Mouse (Mus musculus): Measurements from ENCODE around the gene Atp6v1g3. TPM values are rescaled to one million over a fixed set of nuclear protein-coding genes. Genes with fewer than 3 reads are reported as not detected.

Atp6v1g3 gene
- polyA plus RNA-seq, 1 experiment from 2014 or later = not detected

GRCm38 (mm10) chr1:138281139-138281538 lies 7.6 kb downstream of the Atp6v1g3 start:
- Histone ChIP-seq H3K4me3 (replicated peaks; ENCODE audit: low read length) (no peak overlapping the region), H3K4me2 (ENCODE audit: low read depth, low read length) (no peak overlapping the region), H3K27me3 (ENCODE audit: control insufficient read depth, insufficient read depth, low read length) (no peaks in the 10 kb centered on the region), H3K9me3 (replicated peaks; ENCODE audit: control insufficient read depth, low read length) (no peaks in the 10 kb centered on the region), H3K4me1 (ENCODE audit: control insufficient read depth, insufficient read depth, low read length) (no peaks in the 10 kb centered on the region), H3K36me3 (ENCODE audit: control insufficient read depth, insufficient read depth, low read length) (no peaks in the 10 kb centered on the region), H3K9ac (ENCODE audit: low read length) (no peak overlapping the region), H3K27ac (ENCODE audit: low read length) (no peak overlapping the region)
- WGBS = 75% methylated on average over 6 of the region's 6 CpGs
- ATAC-seq (ENCODE audit: insufficient read depth, low FRiP score) = no peak

GRCm38 (mm10) chr1:138282413-138283141 lies 9.0 kb downstream of the Atp6v1g3 start:
- Histone ChIP-seq H3K9me3 (replicated peaks; ENCODE audit: control insufficient read depth, low read length) (no peaks in the 10 kb centered on the region), H3K9ac (ENCODE audit: low read length) (no peak overlapping the region), H3K27me3 (ENCODE audit: control insufficient read depth, insufficient read depth, low read length) (no peaks in the 10 kb centered on the region), H3K4me1 (ENCODE audit: control insufficient read depth, insufficient read depth, low read length) (no peaks in the 10 kb centered on the region), H3K27ac (ENCODE audit: low read length) (no peak overlapping the region), H3K4me2 (ENCODE audit: low read depth, low read length) (no peak overlapping the region), H3K4me3 (replicated peaks; ENCODE audit: low read length) (no peak overlapping the region), H3K36me3 (ENCODE audit: control insufficient read depth, insufficient read depth, low read length) (no peaks in the 10 kb centered on the region)
- WGBS = 71% methylated on average over 3 of the region's 3 CpGs
- no peak for ATAC-seq (ENCODE audit: insufficient read depth, low FRiP score)

- 88% methylated on average over 4 of the region's 4 CpGs for WGBS
- H3K9ac ChIP-seq (ENCODE audit: low read length) = no peak overlapping the region
- no peak overlapping the region for H3K27ac ChIP-seq (ENCODE audit: low read length)
- no peaks in the 10 kb centered on the region for H3K27me3 ChIP-seq (ENCODE audit: control insufficient read depth, insufficient read depth, low read length)
- no peaks in the 10 kb centered on the region for H3K9me3 ChIP-seq (replicated peaks; ENCODE audit: control insufficient read depth, low read length)
- no peak for ATAC-seq (ENCODE audit: insufficient read depth, low FRiP score)
- no peak overlapping the region for H3K4me3 ChIP-seq (replicated peaks; ENCODE audit: low read length)
- no peaks in the 10 kb centered on the region for H3K4me1 ChIP-seq (ENCODE audit: control insufficient read depth, insufficient read depth, low read length)
- H3K4me2 ChIP-seq (ENCODE audit: low read depth, low read length) = no peak overlapping the region
- no peaks in the 10 kb centered on the region for H3K36me3 ChIP-seq (ENCODE audit: control insufficient read depth, insufficient read depth, low read length)
Measured at GRCm38 (mm10) chr1:138287665-138288064, 14.1 kb downstream of the Atp6v1g3 start.

DNA sequence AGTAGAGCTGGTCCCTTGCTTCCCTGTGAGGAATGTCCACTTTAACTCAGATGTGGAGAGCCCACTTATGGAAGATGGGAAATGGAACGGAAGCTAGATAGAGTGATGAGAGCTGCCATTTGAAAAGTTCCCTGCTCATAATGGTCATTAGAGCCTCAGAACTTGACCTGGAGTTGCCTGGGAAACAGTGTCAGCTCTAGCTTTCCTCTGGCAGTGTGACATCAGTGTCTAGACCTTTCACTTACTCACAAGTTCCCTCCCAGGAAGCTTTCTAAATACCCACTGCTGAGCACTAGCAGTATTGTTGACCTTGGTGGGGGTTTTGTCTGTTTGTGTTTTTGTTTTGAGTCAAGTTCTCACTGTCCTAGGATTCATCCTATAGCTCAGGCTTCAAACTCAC lies 15.2 kb downstream of the Atp6v1g3 start:
- Histone ChIP-seq H3K4me1 (ENCODE audit: control insufficient read depth, insufficient read depth, low read length) (no peaks in the 10 kb centered on the region), H3K4me2 (ENCODE audit: low read depth, low read length) (no peak overlapping the region), H3K27me3 (ENCODE audit: control insufficient read depth, insufficient read depth, low read length) (no peaks in the 10 kb centered on the region), H3K27ac (ENCODE audit: low read length) (no peak overlapping the region), H3K9me3 (replicated peaks; ENCODE audit: control insufficient read depth, low read length) (no peaks in the 10 kb centered on the region), H3K4me3 (replicated peaks; ENCODE audit: low read length) (no peak overlapping the region), H3K36me3 (ENCODE audit: control insufficient read depth, insufficient read depth, low read length) (no peaks in the 10 kb centered on the region), H3K9ac (ENCODE audit: low read length) (no peak overlapping the region)
- ATAC-seq (ENCODE audit: insufficient read depth, low FRiP score) = no peak
- 69% methylated on average over 1 of the region's 1 CpGs for WGBS

DNA sequence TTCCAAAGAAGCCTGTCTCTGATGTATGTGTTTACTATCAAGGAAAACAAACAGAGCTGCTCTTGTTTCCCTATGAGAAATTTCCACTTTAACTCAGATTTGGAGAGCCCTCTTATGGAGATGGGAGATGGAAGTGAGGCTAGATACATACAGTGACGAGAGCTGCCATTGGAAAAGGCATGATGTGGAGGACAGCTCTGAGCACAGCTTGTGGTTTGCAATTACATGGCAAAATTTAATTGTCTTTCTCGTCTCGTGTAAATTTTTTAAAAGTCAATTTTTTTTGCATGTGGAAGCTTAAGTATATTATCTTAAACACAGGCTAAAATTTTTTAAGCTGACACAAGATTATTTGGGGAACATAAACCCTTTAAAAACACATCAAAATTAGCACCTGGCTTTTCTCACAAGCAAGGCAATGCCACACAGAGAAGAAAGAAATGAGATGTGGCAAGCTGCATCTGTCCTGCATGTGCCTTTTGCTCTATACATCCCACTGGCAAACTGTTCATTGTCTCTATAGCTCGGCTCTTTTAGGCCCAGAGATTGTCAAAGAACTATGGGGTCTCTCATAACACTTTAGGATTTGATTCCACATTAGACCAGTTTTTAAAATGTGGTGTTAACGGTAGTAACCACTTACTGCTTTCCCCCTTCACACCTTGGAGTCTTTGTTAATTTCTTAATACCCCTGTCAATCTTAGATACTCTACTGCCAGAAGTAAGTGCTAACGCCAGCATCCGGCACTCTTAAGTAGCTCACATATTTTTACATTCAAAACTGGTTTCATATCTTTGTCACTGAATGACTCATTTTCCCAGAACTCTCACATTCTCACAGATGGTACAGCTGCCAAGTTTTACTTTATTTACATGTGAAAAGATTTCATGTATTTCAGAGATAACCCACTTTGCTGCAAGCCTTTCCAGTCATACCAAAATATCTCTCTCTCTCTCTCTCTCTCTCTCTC lies 16.2 kb downstream of the Atp6v1g3 start:
- WGBS = 56% methylated on average over 7 of the region's 7 CpGs
- Histone ChIP-seq H3K36me3 (ENCODE audit: control insufficient read depth, insufficient read depth, low read length) (no peaks in the 10 kb centered on the region), H3K9me3 (replicated peaks; ENCODE audit: control insufficient read depth, low read length) (no peaks in the 10 kb centered on the region), H3K9ac (ENCODE audit: low read length) (no peak overlapping the region), H3K4me2 (ENCODE audit: low read depth, low read length) (no peak overlapping the region), H3K4me3 (replicated peaks; ENCODE audit: low read length) (no peak overlapping the region), H3K4me1 (ENCODE audit: control insufficient read depth, insufficient read depth, low read length) (no peaks in the 10 kb centered on the region), H3K27ac (ENCODE audit: low read length) (no peak overlapping the region), H3K27me3 (ENCODE audit: control insufficient read depth, insufficient read depth, low read length) (no peaks in the 10 kb centered on the region)
- ATAC-seq (ENCODE audit: insufficient read depth, low FRiP score) = no peak

DNA sequence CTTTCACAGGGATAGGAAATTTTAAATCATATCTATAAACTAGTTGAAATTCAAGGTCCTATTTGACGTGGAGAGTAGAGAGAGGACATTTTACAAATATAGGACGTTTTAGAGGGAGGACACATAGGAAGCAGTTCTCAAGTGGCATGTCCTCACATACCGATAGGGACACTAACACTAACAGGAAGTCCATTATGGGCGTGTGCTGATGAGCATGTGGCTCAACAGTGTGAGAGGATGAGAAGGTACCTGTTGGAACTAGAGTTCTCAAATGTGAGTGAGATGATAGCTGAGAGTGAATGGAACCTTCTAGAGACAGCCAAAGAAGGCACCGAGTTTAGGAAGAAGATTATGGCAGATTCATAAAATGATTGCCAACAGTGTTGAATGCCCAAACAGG lies 17.9 kb downstream of the Atp6v1g3 start:
- H3K27me3 ChIP-seq (ENCODE audit: control insufficient read depth, insufficient read depth, low read length) = no peaks in the 10 kb centered on the region
- 83% methylated on average over 5 of the region's 5 CpGs for whole genome bisulfite sequencing
- H3K4me2 ChIP-seq (ENCODE audit: low read depth, low read length) = no peak overlapping the region
- H3K4me3 ChIP-seq (replicated peaks; ENCODE audit: low read length) = no peak overlapping the region
- H3K27ac ChIP-seq (ENCODE audit: low read length) = no peak overlapping the region
- H3K9me3 ChIP-seq (replicated peaks; ENCODE audit: control insufficient read depth, low read length) = no peaks in the 10 kb centered on the region
- ATAC-seq (ENCODE audit: insufficient read depth, low FRiP score) = no peak
- H3K9ac ChIP-seq (ENCODE audit: low read length) = no peak overlapping the region
- H3K4me1 ChIP-seq (ENCODE audit: control insufficient read depth, insufficient read depth, low read length) = no peaks in the 10 kb centered on the region
- no peaks in the 10 kb centered on the region for H3K36me3 ChIP-seq (ENCODE audit: control insufficient read depth, insufficient read depth, low read length)

DNA sequence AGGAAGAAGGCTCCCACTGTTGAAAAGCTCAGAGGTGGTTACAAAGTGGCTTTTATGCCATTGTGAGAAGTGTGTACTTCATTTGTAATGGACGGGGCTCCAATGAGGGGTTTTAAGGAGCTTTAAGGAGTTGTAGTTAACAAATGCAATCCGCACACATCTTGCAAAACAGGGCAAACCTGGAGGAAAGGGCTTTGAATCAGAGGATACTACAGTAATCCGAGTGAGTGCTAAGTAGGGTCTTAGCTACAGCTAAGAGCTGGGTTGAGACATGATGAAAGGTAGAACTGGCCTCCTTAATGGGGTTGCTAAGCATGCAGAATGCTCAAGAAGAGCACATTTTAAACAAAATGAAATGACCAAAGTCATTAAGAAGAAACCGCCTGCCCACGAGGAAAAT lies 20.9 kb downstream of the Atp6v1g3 start:
- ATAC-seq (ENCODE audit: insufficient read depth, low FRiP score) = no peak
- no peak overlapping the region for H3K4me2 ChIP-seq (ENCODE audit: low read depth, low read length)
- no peak overlapping the region for H3K27ac ChIP-seq (ENCODE audit: low read length)
- H3K4me1 ChIP-seq (ENCODE audit: control insufficient read depth, insufficient read depth, low read length) = no peaks in the 10 kb centered on the region
- H3K36me3 ChIP-seq (ENCODE audit: control insufficient read depth, insufficient read depth, low read length) = no peaks in the 10 kb centered on the region
- no peaks in the 10 kb centered on the region for H3K27me3 ChIP-seq (ENCODE audit: control insufficient read depth, insufficient read depth, low read length)
- WGBS = 85% methylated on average over 5 of the region's 5 CpGs
- no peaks in the 10 kb centered on the region for H3K9me3 ChIP-seq (replicated peaks; ENCODE audit: control insufficient read depth, low read length)
- no peak overlapping the region for H3K4me3 ChIP-seq (replicated peaks; ENCODE audit: low read length)
- no peak overlapping the region for H3K9ac ChIP-seq (ENCODE audit: low read length)

DNA sequence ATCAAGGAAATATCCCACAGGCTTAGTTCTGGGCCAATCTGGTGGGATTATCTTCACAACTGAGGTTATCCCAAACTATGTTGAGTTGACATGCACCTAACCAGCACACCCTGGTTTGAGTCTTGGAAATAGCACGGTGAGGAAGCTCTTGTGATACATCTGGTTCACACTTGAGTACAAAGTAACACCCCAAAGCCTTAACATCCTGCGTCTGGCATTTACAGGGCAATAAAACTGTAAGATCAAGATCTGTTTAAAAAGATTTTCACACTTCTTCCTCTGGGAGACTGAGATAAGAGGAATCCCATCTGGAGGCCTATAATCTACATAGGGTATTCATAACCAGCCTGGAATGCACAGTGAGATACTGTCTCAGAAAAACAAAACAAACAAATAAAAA lies 24.6 kb downstream of the Atp6v1g3 start:
- Histone ChIP-seq H3K9ac (ENCODE audit: low read length) (no peak overlapping the region), H3K27me3 (ENCODE audit: control insufficient read depth, insufficient read depth, low read length) (no peaks in the 10 kb centered on the region), H3K4me3 (replicated peaks; ENCODE audit: low read length) (no peak overlapping the region), H3K27ac (ENCODE audit: low read length) (no peak overlapping the region), H3K4me1 (ENCODE audit: control insufficient read depth, insufficient read depth, low read length) (no peaks in the 10 kb centered on the region), H3K36me3 (ENCODE audit: control insufficient read depth, insufficient read depth, low read length) (no peaks in the 10 kb centered on the region), H3K9me3 (replicated peaks; ENCODE audit: control insufficient read depth, low read length) (no peaks in the 10 kb centered on the region), H3K4me2 (ENCODE audit: low read depth, low read length) (no peak overlapping the region)
- WGBS = 42% methylated on average over 2 of the region's 2 CpGs
- no peak for ATAC-seq (ENCODE audit: insufficient read depth, low FRiP score)

DNA sequence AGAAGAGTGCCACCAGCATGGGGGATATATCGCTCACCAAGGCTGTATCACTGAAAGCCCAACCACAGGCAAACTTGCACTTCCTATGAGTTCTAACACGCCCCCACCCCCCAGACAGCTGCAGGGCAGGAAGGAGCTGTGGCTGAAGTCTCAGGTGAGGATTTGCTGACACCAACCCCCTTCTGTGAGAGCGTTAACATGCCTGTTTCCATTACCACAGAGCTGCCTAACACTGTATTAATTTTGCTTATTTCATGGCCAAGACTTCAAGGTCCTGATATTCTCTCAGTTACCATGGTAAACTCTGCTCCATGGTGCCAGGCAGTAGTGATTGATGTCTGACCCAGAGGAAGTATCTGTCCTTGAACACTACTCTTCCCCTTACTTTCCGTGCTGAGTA lies 26.0 kb downstream of the Atp6v1g3 start:
- Histone ChIP-seq H3K9me3 (replicated peaks; ENCODE audit: control insufficient read depth, low read length) (no peaks in the 10 kb centered on the region), H3K27ac (ENCODE audit: low read length) (no peak overlapping the region), H3K4me3 (replicated peaks; ENCODE audit: low read length) (no peak overlapping the region), H3K9ac (ENCODE audit: low read length) (no peak overlapping the region), H3K4me1 (ENCODE audit: control insufficient read depth, insufficient read depth, low read length) (no peaks in the 10 kb centered on the region), H3K27me3 (ENCODE audit: control insufficient read depth, insufficient read depth, low read length) (no peaks in the 10 kb centered on the region), H3K4me2 (ENCODE audit: low read depth, low read length) (no peak overlapping the region), H3K36me3 (ENCODE audit: control insufficient read depth, insufficient read depth, low read length) (no peaks in the 10 kb centered on the region)
- WGBS = 52% methylated on average over 4 of the region's 4 CpGs
- no peak for ATAC-seq (ENCODE audit: insufficient read depth, low FRiP score)

All from stomach, embryonic 16.5 days (tissue).